Mouse (Mus musculus) kidney, embryonic 16.5 days (tissue): ENCODE results near the gene St3gal3. TPM values are rescaled to one million over a fixed set of nuclear protein-coding genes. Genes with fewer than 3 reads are reported as not detected.

Experiments used
- ATAC-seq: fragments of 200-750 bp; cut with Nextera tagmentation; 2 replicates; pipeline ENCODE4 v1.8.0; 2017; ENCODE audit warnings: moderate TSS enrichment; ENCODE audit not compliant: low FRiP score, low TSS enrichment
- H3K27ac ChIP-seq: fragments of 300-500 bp; sonication (generic); 2 replicates; pipeline ENCODE4 v1.5.1; 2014; ENCODE audit warnings: low read length
- H3K27me3 ChIP-seq: fragments of 300-500 bp; sonication (generic); 2 replicates; pipeline ENCODE4 v1.6.1; 2014; ENCODE audit warnings: low read length, control low read depth, mixed read lengths; ENCODE audit not compliant: insufficient read depth
- H3K36me3 ChIP-seq: fragments of 300-500 bp; sonication (generic); 2 replicates; pipeline ENCODE4 v1.6.1; 2014; ENCODE audit warnings: low read length, control low read depth, mixed read lengths; ENCODE audit not compliant: insufficient read depth
- H3K4me1 ChIP-seq: fragments of 300-500 bp; sonication (generic); 2 replicates; pipeline ENCODE4 v1.6.1; 2014; ENCODE audit warnings: low read length, control low read depth, mixed read lengths; ENCODE audit not compliant: insufficient read depth
- H3K4me2 ChIP-seq: fragments of 300-500 bp; sonication (generic); replicated peaks from 2 replicates; pipeline ENCODE4 v1.6.1; 2014; ENCODE audit warnings: low read depth, low read length
- H3K4me3 ChIP-seq: fragments of 300-500 bp; sonication (generic); 2 replicates; pipeline ENCODE4 v1.5.1; 2014; ENCODE audit warnings: mild to moderate bottlenecking, low read length
- H3K9ac ChIP-seq: fragments of 300-500 bp; sonication (generic); replicated peaks from 2 replicates; pipeline ENCODE4 v1.6.1; 2014; ENCODE audit warnings: low read length
- H3K9me3 ChIP-seq: fragments of 300-500 bp; sonication (generic); 2 replicates; pipeline ENCODE4 v1.6.1; 2016; ENCODE audit warnings: low read length, control low read depth
- WGBS: fragments of 180-500 bp; shearing (Covaris S2); extraction: QIAGEN DNeasy Blood & Tissue Kit; methylation state at CpG from one replicate; pipeline ENCODE4 v1.1.7; 2014; 5-methylcytosine and 5-hydroxymethylcytosine counted together
- polyA plus RNA-seq: library from polyadenylated mRNA; unstranded; fragments of >200 nt; fragmentation: Nextera tagmentation; extraction: Ambion mirVana; gene quantifications from 2 replicates; pipeline ENCODE4 v1.2.1, GENCODE M21; 2015

Gene St3gal3
- polyA plus RNA-seq, 1 experiment from 2014 or later = 8.7 TPM

DNA sequence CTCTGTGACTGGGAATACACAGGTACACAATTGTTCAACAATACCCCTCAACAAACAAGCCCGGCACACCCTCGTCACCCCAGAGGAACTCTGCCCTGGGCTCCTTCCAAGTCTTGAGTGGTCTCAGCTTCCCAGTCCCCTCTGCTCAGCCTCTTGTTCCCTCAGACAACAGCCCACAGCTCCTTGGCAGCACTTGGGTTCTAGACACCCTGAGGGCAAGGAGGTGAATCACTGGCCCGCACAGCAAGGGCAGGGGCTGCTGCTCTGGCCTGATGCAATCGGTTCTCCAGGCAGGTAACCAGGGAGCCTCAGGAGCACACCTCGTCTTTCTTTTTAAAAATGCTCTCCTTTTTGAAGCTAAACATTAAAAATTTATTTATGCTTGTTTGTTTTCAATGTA is 201.5 kb downstream of the St3gal3 start:
- no peak for ATAC-seq
- Histone ChIP-seq H3K4me3 (no peak overlapping the region), H3K4me1 (peaks cover 17% of the 10 kb centered on the region), H3K9me3 (no peaks in the 10 kb centered on the region), H3K36me3 (no peaks in the 10 kb centered on the region), H3K4me2 (no peak overlapping the region), H3K27me3 (peaks cover 10% of the 10 kb centered on the region; the same call in 1 of the 2 replicates), H3K9ac (no peak overlapping the region), H3K27ac (no peak overlapping the region)
- 80% methylated on average over 5 of the region's 5 CpGs for WGBS

DNA sequence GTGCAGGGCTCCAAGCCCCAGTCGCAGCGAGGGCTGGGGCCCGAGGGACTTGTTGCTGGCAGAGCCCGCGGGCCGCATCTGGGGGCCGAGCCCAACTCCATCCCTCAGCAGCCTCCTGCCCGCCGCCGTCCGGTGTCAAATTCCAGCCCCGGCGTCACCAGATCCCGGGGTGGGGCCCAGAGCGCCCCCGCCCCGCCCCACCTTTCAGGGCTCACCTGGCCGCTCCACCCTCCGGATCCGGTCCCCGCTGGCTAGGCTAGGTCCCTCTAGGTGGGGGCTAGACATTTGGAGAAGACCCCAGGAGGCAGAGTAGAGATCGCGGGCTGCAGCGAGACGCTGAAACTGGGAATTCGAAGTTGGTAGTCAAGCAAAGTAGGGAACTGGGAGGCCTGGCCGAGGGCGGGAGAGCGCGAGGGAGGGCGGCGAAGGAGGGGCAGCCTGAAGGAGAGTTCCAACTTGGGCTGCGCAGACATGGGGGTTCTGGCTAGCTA is 205.3 kb downstream of the St3gal3 start, which contains the start of gene Artn:
Gene Artn, minus strand, starts transcription at position 373 of the 491 bp plus-strand sequence.
- H3K9ac ChIP-seq = peak within 1 kb of the TSS; percentile 69
- peak within 1 kb of the TSS; percentile 71 for H3K27ac ChIP-seq
- 0% methylated on average over 33 of the region's 33 CpGs for WGBS
- peak; percentile 76 for ATAC-seq
- H3K4me2 ChIP-seq = peak within 1 kb of the TSS; percentile 90
- H3K36me3 ChIP-seq = no peaks in the 10 kb centered on the region
- H3K27me3 ChIP-seq = peaks cover 41% of the 10 kb centered on the region
- H3K9me3 ChIP-seq = no peaks in the 10 kb centered on the region
- peak within 1 kb of the TSS; percentile 58 for H3K4me3 ChIP-seq
- H3K4me1 ChIP-seq = peaks cover 27% of the 10 kb centered on the region

- H3K9me3 ChIP-seq = no peaks in the 10 kb centered on the region
- H3K27ac ChIP-seq = peak overlapping the region; percentile 71
- H3K4me2 ChIP-seq = peak overlapping the region; percentile 90
- peaks cover 41% of the 10 kb centered on the region for H3K27me3 ChIP-seq
- 1% methylated on average over 13 of the region's 13 CpGs for WGBS
- peaks cover 27% of the 10 kb centered on the region for H3K4me1 ChIP-seq
- no peaks in the 10 kb centered on the region for H3K36me3 ChIP-seq
- peak overlapping the region; percentile 69 for H3K9ac ChIP-seq
- peak; percentile 50 for ATAC-seq
- H3K4me3 ChIP-seq = peak overlapping the region; percentile 58
These were observed 205.9 kb downstream of the St3gal3 start for GRCm38 (mm10) chr4:117928699-117929241.

DNA sequence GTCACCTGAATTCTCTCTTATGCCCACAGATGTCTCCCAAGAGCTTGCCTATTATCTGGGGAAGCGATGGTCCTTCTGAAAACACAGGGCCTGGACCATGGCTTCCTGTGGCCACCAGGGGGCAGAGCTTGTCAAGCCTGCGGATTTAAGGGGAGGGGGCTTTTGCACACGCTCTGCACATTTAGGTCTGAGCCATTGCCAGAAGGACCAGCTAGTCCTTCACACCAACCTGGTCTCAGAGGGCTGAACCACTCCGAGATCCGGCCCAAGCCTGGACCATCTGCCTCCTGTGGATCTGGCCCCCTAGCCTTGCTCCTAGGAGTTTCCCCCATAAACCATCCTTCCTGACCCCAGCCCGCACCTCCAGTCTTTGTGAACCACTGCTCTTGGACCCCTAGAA is 206.5 kb downstream of the St3gal3 start:
- H3K9ac ChIP-seq = no peak overlapping the region
- H3K27me3 ChIP-seq = peaks cover 41% of the 10 kb centered on the region
- H3K27ac ChIP-seq = no peak overlapping the region
- 13% methylated on average over 6 of the region's 6 CpGs for WGBS
- peaks cover 27% of the 10 kb centered on the region for H3K4me1 ChIP-seq
- no peaks in the 10 kb centered on the region for H3K36me3 ChIP-seq
- peak overlapping the region; percentile 90 for H3K4me2 ChIP-seq
- H3K4me3 ChIP-seq = no peak overlapping the region
- no peak for ATAC-seq
- H3K9me3 ChIP-seq = no peaks in the 10 kb centered on the region

- H3K27me3 ChIP-seq = peaks cover 41% of the 10 kb centered on the region
- no peak overlapping the region for H3K27ac ChIP-seq
- no peaks in the 10 kb centered on the region for H3K36me3 ChIP-seq
- peak; percentile 36; the same call in 1 of the 2 replicates for ATAC-seq
- H3K4me1 ChIP-seq = peaks cover 27% of the 10 kb centered on the region
- peak overlapping the region; percentile 61 for H3K9ac ChIP-seq
- 1% methylated on average over 70 of the region's 71 CpGs for WGBS
- no peaks in the 10 kb centered on the region for H3K9me3 ChIP-seq
- H3K4me2 ChIP-seq = peak overlapping the region; percentile 91
- peak overlapping the region; percentile 54 for H3K4me3 ChIP-seq
These were observed 207.9 kb downstream of the St3gal3 start for GRCm38 (mm10) chr4:117926545-117927482.

GRCm38 (mm10) chr4:117924916-117925315 is 209.8 kb downstream of the St3gal3 start:
- no peaks in the 10 kb centered on the region for H3K9me3 ChIP-seq
- H3K27me3 ChIP-seq = peaks cover 37% of the 10 kb centered on the region
- ATAC-seq = no peak

GRCm38 (mm10) chr4:117923450-117923849 is 211.3 kb downstream of the St3gal3 start:
- no peak overlapping the region for H3K4me3 ChIP-seq
- H3K36me3 ChIP-seq = no peaks in the 10 kb centered on the region
- H3K27ac ChIP-seq = no peak overlapping the region
- H3K9me3 ChIP-seq = no peaks in the 10 kb centered on the region
- H3K27me3 ChIP-seq = peaks cover 33% of the 10 kb centered on the region
- peaks cover 13% of the 10 kb centered on the region for H3K4me1 ChIP-seq
- no peak overlapping the region for H3K4me2 ChIP-seq
- WGBS = 65% methylated on average over 2 of the region's 2 CpGs
- H3K9ac ChIP-seq = no peak overlapping the region
- no peak for ATAC-seq

More at GRCm38 (mm10) chr4:117924916-117925315, 209.8 kb downstream of the St3gal3 start:
- 57% methylated on average over 5 of the region's 6 CpGs for WGBS
- Histone ChIP-seq H3K9ac (no peak overlapping the region), H3K36me3 (no peaks in the 10 kb centered on the region), H3K27ac (no peak overlapping the region), H3K4me2 (no peak overlapping the region), H3K4me1 (peaks cover 25% of the 10 kb centered on the region), H3K4me3 (no peak overlapping the region)

DNA sequence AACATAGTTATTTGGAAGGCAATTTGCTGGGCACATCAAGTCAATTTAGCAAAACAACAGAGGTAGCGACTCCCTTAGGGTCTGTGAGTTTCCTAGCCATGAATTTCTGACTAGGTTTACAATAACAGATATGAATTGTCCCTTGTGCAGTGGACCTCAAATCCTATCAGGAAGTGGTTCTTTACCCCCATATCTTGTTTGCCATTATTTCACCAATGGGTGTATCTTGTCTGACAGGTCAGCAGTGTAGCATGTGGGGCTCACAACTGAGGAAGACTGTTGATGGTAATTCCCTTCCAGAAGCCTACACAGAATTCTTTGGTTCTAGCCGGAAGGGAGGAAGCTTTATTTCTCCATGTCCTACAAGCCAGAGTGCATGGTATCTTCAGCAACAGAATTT is 213.4 kb downstream of the St3gal3 start:
- no peaks in the 10 kb centered on the region for H3K9me3 ChIP-seq
- no peak overlapping the region for H3K9ac ChIP-seq
- H3K4me1 ChIP-seq = peaks cover 3% of the 10 kb centered on the region
- 86% methylated on average over 2 of the region's 2 CpGs for WGBS
- H3K4me2 ChIP-seq = no peak overlapping the region
- H3K27ac ChIP-seq = no peak overlapping the region
- no peaks in the 10 kb centered on the region for H3K36me3 ChIP-seq
- H3K4me3 ChIP-seq = no peak overlapping the region
- H3K27me3 ChIP-seq = peaks cover 13% of the 10 kb centered on the region
- no peak for ATAC-seq

DNA sequence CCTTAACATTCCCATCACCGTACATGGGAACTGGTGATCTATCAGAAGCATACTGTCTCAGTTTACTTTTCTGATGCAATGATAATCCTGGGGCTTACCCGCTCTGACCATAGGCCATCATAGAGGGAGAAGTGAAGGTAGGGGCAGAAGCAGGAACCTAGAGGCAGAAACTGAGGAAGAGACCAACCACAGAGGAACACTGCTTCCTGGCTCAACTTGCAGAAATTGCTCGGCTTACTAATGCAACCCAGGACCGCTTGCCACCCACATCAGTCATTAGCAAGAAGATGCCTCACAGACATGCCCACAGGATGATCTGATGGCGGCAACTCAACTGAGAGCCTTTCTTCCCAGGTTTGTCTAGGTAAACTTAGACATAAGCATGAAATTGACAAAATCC is 216.0 kb downstream of the St3gal3 start:
- Histone ChIP-seq H3K27me3 (no peaks in the 10 kb centered on the region), H3K27ac (no peak overlapping the region), H3K4me1 (peaks cover 16% of the 10 kb centered on the region), H3K4me2 (no peak overlapping the region), H3K9ac (no peak overlapping the region), H3K9me3 (no peaks in the 10 kb centered on the region), H3K36me3 (no peaks in the 10 kb centered on the region), H3K4me3 (no peak overlapping the region)
- WGBS = 87% methylated on average over 5 of the region's 5 CpGs
- ATAC-seq = no peak
